Mouse (Mus musculus) stomach, embryonic 15.5 days (tissue): ENCODE results near the gene Disc1. TPM values are rescaled to one million over a fixed set of nuclear protein-coding genes. Genes with fewer than 3 reads are reported as not detected.

Experiments
- ATAC-seq: fragments of 200-750 bp; cut with Nextera tagmentation; 2 replicates; pipeline ENCODE4 v1.8.0; 2017; ENCODE audit warnings: low read depth, moderate number of reproducible peaks, moderate TSS enrichment; ENCODE audit not compliant: insufficient read depth, low FRiP score
- H3K27ac ChIP-seq: fragments of 300-500 bp; sonication (generic); 2 replicates; pipeline ENCODE4 v1.5.1; 2015; ENCODE audit warnings: mild to moderate bottlenecking, inconsistent platforms
- H3K27me3 ChIP-seq: fragments of 300-500 bp; sonication (generic); replicated peaks from 2 replicates; pipeline ENCODE4 v1.6.1; 2015; ENCODE audit warnings: inconsistent platforms
- H3K36me3 ChIP-seq: fragments of 300-500 bp; sonication (generic); 2 replicates; pipeline ENCODE4 v1.6.1; 2015; ENCODE audit warnings: inconsistent platforms
- H3K4me1 ChIP-seq: fragments of 300-500 bp; sonication (generic); 2 replicates; pipeline ENCODE4 v1.6.1; 2015; ENCODE audit warnings: inconsistent platforms
- H3K4me2 ChIP-seq: fragments of 300-500 bp; sonication (generic); 2 replicates; pipeline ENCODE4 v1.6.1; 2015; ENCODE audit warnings: mild to moderate bottlenecking, inconsistent platforms
- H3K4me3 ChIP-seq: fragments of 300-500 bp; sonication (generic); replicated peaks from 2 replicates; pipeline ENCODE4 v1.5.1; 2015; ENCODE audit warnings: inconsistent platforms
- H3K9ac ChIP-seq: fragments of 300-500 bp; sonication (generic); 2 replicates; pipeline ENCODE4 v1.6.1; 2015; ENCODE audit warnings: inconsistent platforms
- H3K9me3 ChIP-seq: fragments of 300-500 bp; sonication (generic); 2 replicates; pipeline ENCODE4 v1.6.1; 2016; ENCODE audit warnings: inconsistent platforms
- WGBS: fragments of 180-500 bp; shearing (Covaris S2); methylation state at CpG from one replicate; pipeline ENCODE4 v1.1.7; 2015; 5-methylcytosine and 5-hydroxymethylcytosine counted together
- polyA plus RNA-seq: library from polyadenylated mRNA; unstranded; fragments of >200 nt; fragmentation: Nextera tagmentation; extraction: Ambion mirVana; gene quantifications from 2 replicates; pipeline ENCODE4 v1.2.1, GENCODE M21; 2015

Gene Disc1
- polyA plus RNA-seq, 1 experiment from 2014 or later: 1.7 TPM

- Histone ChIP-seq H3K27ac (no peak overlapping the region), H3K4me1 (0 out of 2 replicates have a peak, but pooled peaks cover 4% of the 10 kb centered on the region), H3K36me3 (no peaks in the 10 kb centered on the region), H3K9me3 (no peaks in the 10 kb centered on the region), H3K27me3 (no peaks in the 10 kb centered on the region), H3K4me3 (no peak overlapping the region), H3K4me2 (no peak overlapping the region), H3K9ac (no peak overlapping the region)
- no peak for ATAC-seq
- 71% methylated on average over 7 of the region's 7 CpGs for WGBS
Measured at GRCm38 (mm10) chr8:125069304-125069703, 15.3 kb downstream of the Disc1 start.

GRCm38 (mm10) chr8:125069733-125070132, 15.7 kb downstream of the Disc1 start:
- Histone ChIP-seq H3K9ac (no peak overlapping the region), H3K36me3 (no peaks in the 10 kb centered on the region), H3K4me1 (0 out of 2 replicates have a peak, but pooled peaks cover 4% of the 10 kb centered on the region), H3K4me2 (no peak overlapping the region), H3K4me3 (no peak overlapping the region), H3K9me3 (no peaks in the 10 kb centered on the region), H3K27me3 (no peaks in the 10 kb centered on the region), H3K27ac (no peak overlapping the region)
- WGBS: 69% methylated on average over 6 of the region's 6 CpGs
- ATAC-seq: no peak

- 87% methylated on average over 10 of the region's 10 CpGs for WGBS
- no peaks in the 10 kb centered on the region for H3K27me3 ChIP-seq
- H3K36me3 ChIP-seq: no peaks in the 10 kb centered on the region
- H3K4me1 ChIP-seq: 0 out of 2 replicates have a peak, but pooled peaks cover 3% of the 10 kb centered on the region
- no peak overlapping the region for H3K4me3 ChIP-seq
- no peak overlapping the region for H3K4me2 ChIP-seq
- no peak overlapping the region for H3K27ac ChIP-seq
- H3K9ac ChIP-seq: no peak overlapping the region
- no peak for ATAC-seq
- no peaks in the 10 kb centered on the region for H3K9me3 ChIP-seq
Measured at GRCm38 (mm10) chr8:125074141-125074540, 20.1 kb downstream of the Disc1 start.

GRCm38 (mm10) chr8:125074581-125074980, 20.6 kb downstream of the Disc1 start:
- WGBS: 81% methylated on average over 2 of the region's 2 CpGs
- Histone ChIP-seq H3K36me3 (no peaks in the 10 kb centered on the region), H3K9me3 (no peaks in the 10 kb centered on the region), H3K9ac (no peak overlapping the region), H3K27ac (no peak overlapping the region), H3K27me3 (no peaks in the 10 kb centered on the region), H3K4me1 (0 out of 2 replicates have a peak, but pooled peaks cover 3% of the 10 kb centered on the region), H3K4me2 (no peak overlapping the region), H3K4me3 (no peak overlapping the region)
- no peak for ATAC-seq

GRCm38 (mm10) chr8:125075389-125075788, 21.4 kb downstream of the Disc1 start:
- Histone ChIP-seq H3K9me3 (no peaks in the 10 kb centered on the region), H3K27me3 (no peaks in the 10 kb centered on the region)
- 85% methylated on average over 4 of the region's 4 CpGs for WGBS

GRCm38 (mm10) chr8:125077326-125077725, 23.3 kb downstream of the Disc1 start:
- Histone ChIP-seq H3K9ac (no peak overlapping the region), H3K36me3 (no peaks in the 10 kb centered on the region), H3K4me3 (no peak overlapping the region), H3K9me3 (no peaks in the 10 kb centered on the region), H3K4me2 (no peak overlapping the region), H3K27me3 (no peaks in the 10 kb centered on the region), H3K27ac (no peak overlapping the region), H3K4me1 (0 out of 2 replicates have a peak, but pooled peaks cover 3% of the 10 kb centered on the region)
- ATAC-seq: no peak
- WGBS: 78% methylated on average over 8 of the region's 8 CpGs

More at GRCm38 (mm10) chr8:125075389-125075788, 21.4 kb downstream of the Disc1 start:
- Histone ChIP-seq H3K4me1 (0 out of 2 replicates have a peak, but pooled peaks cover 3% of the 10 kb centered on the region), H3K4me3 (no peak overlapping the region), H3K27ac (no peak overlapping the region), H3K9ac (no peak overlapping the region), H3K4me2 (no peak overlapping the region), H3K36me3 (no peaks in the 10 kb centered on the region)
- ATAC-seq: no peak

- no peak overlapping the region for H3K27ac ChIP-seq
- H3K4me2 ChIP-seq: no peak overlapping the region
- WGBS: 51% methylated on average over 9 of the region's 9 CpGs
Measured at GRCm38 (mm10) chr8:125078771-125079384, 24.9 kb downstream of the Disc1 start.

GRCm38 (mm10) chr8:125080388-125081344, 26.7 kb downstream of the Disc1 start:
- Histone ChIP-seq H3K27me3 (no peaks in the 10 kb centered on the region), H3K4me1 (0 out of 2 replicates have a peak, but pooled peaks cover 3% of the 10 kb centered on the region), H3K9ac (no peak overlapping the region), H3K4me3 (no peak overlapping the region), H3K36me3 (no peaks in the 10 kb centered on the region), H3K9me3 (no peaks in the 10 kb centered on the region), H3K27ac (no peak overlapping the region), H3K4me2 (peak overlapping the region; percentile 17; the same call in 1 of the 2 replicates)
- ATAC-seq: no peak
- WGBS: 68% methylated on average over 19 of the region's 19 CpGs

More at GRCm38 (mm10) chr8:125078771-125079384, 24.9 kb downstream of the Disc1 start:
- no peak overlapping the region for H3K9ac ChIP-seq
- ATAC-seq: no peak
- 0 out of 2 replicates have a peak, but pooled peaks cover 3% of the 10 kb centered on the region for H3K4me1 ChIP-seq
- no peaks in the 10 kb centered on the region for H3K27me3 ChIP-seq
- no peaks in the 10 kb centered on the region for H3K9me3 ChIP-seq
- no peak overlapping the region for H3K4me3 ChIP-seq
- no peaks in the 10 kb centered on the region for H3K36me3 ChIP-seq

GRCm38 (mm10) chr8:125083746-125084145, 29.8 kb downstream of the Disc1 start:
- Histone ChIP-seq H3K4me3 (no peak overlapping the region), H3K9ac (no peak overlapping the region), H3K9me3 (no peaks in the 10 kb centered on the region), H3K27me3 (no peaks in the 10 kb centered on the region), H3K4me2 (no peak overlapping the region), H3K27ac (peak overlapping the region; percentile 72), H3K36me3 (no peaks in the 10 kb centered on the region), H3K4me1 (no peaks in the 10 kb centered on the region)
- ATAC-seq: no peak
- WGBS: 35% methylated on average over 4 of the region's 4 CpGs

- ATAC-seq: no peak
- no peak overlapping the region for H3K4me2 ChIP-seq
- H3K27ac ChIP-seq: no peak overlapping the region
- H3K4me3 ChIP-seq: no peak overlapping the region
- WGBS: 79% methylated on average over 7 of the region's 7 CpGs
- H3K9me3 ChIP-seq: no peaks in the 10 kb centered on the region
- no peak overlapping the region for H3K9ac ChIP-seq
- H3K4me1 ChIP-seq: no peaks in the 10 kb centered on the region
- H3K36me3 ChIP-seq: no peaks in the 10 kb centered on the region
- no peaks in the 10 kb centered on the region for H3K27me3 ChIP-seq
Measured at GRCm38 (mm10) chr8:125084523-125084922, 30.5 kb downstream of the Disc1 start.

- H3K4me3 ChIP-seq: no peak overlapping the region
- peak overlapping the region; percentile 0; the same call in 1 of the 2 replicates for H3K4me2 ChIP-seq
Measured at GRCm38 (mm10) chr8:125090889-125091740, 37.1 kb downstream of the Disc1 start.

More at GRCm38 (mm10) chr8:125090889-125091740, 37.1 kb downstream of the Disc1 start:
- Histone ChIP-seq H3K27me3 (no peaks in the 10 kb centered on the region), H3K36me3 (no peaks in the 10 kb centered on the region), H3K9ac (no peak overlapping the region), H3K9me3 (no peaks in the 10 kb centered on the region), H3K27ac (no peak overlapping the region), H3K4me1 (no peaks in the 10 kb centered on the region)
- ATAC-seq: peak; percentile 57
- 57% methylated on average over 21 of the region's 21 CpGs for WGBS
